Mouse (Mus musculus): Measurements from ENCODE around the gene Catsper4. TPM values are rescaled to one million over a fixed set of nuclear protein-coding genes. Genes with fewer than 3 reads are reported as not detected.

Gene Catsper4
- total and polyA plus RNA-seq, 3 experiments: not detected

GRCm38 (mm10) chr4:134250116-134250929 is 23.1 kb upstream of the Catsper4 start:
- dilution Hi-C loops (cut with MboI; ENCODE audit: extremely low pct_ligation_motif_present, extremely low pct_unique_long_range_greater_than_20kb, low sequenced_read_pairs): no loop called here
- H3K4me3 ChIP-seq (replicated peaks in 1 of 3; ENCODE audit: low read depth in 2 of 3, low read length in 2 of 3, poor library complexity in 1 of 3): no peak overlapping the region
- H3K4me1 ChIP-seq (ENCODE audit: control insufficient read depth in 1 of 2, insufficient read depth in 2 of 2): peaks cover 0 to 12% of the 10 kb centered on the region in 2 experiments; a peak in 1 of 4 replicates

DNA sequence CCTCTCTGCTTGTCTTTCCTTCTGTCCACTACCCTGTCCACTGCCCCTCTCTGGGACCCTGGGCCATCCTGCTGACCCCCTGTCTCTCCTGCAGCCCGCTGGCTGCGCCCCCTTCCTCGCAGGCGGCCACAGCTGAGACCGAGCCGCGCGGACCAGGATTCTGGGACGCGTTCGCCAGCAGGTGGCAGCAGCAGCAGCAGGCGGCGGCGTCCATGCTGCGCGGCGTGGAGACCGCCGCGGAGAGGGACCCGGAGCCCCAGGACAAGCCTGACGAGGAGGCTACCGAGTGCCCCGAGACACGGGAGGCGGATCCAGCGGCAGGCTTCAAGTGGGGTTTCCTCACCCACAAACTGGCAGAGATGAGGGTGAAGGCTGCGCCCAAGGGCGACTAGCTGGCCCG is 22.5 kb upstream of the Catsper4 start:
- Histone ChIP-seq H3K4me2 (ENCODE audit: insufficient read depth, low read depth, poor library complexity, severe bottlenecking) (peak overlapping the region; percentile 42), H3K9me3 (replicated peaks; ENCODE audit: low read length) (peaks cover 12% of the 10 kb centered on the region), H3K4me3 (replicated peaks in 1 of 3; ENCODE audit: low read depth in 2 of 3, low read length in 2 of 3, poor library complexity in 1 of 3) (no peak overlapping the region), H3K36me3 (replicated peaks in 1 of 2; ENCODE audit: control insufficient read depth in 1 of 2, insufficient read depth in 1 of 2, low read length in 1 of 2) (no peaks in the 10 kb centered on the region), H3K4me1 (ENCODE audit: control insufficient read depth in 1 of 2, insufficient read depth in 2 of 2) (peaks cover 0 to 12% of the 10 kb centered on the region in 2 experiments; a peak in 1 of 4 replicates), H3K79me2 (replicated peaks; ENCODE audit: control insufficient read depth, extremely low read depth, insufficient read depth, poor library complexity, severe bottlenecking) (peaks cover 3% of the 10 kb centered on the region; the same call in 1 of the 2 replicates), H3K27me3 (replicated peaks) (peaks cover 86% of the 10 kb centered on the region), H3K27ac (ENCODE audit: insufficient read depth, low read depth) (no peak overlapping the region), H3K9ac (ENCODE audit: insufficient read depth, low read depth) (no peak overlapping the region)
- DNase-seq (ENCODE audit: extremely low read depth): no peak
- 0 out of 2 replicates have a peak, but pooled peaks have one; percentile 38 for TF ChIP-seq MYC (IDR thresholded peaks at IDR 0.05; ENCODE audit: low read depth, low read length)
- peak in 1 of 2 experiments; percentile 89; a peak in 2 of 4 replicates for TF ChIP-seq CTCF (conservative IDR thresholded peaks at IDR 0.05 in 1 of 2, IDR thresholded peaks at IDR 0.05 in 1 of 2; ENCODE audit: low read depth in 2 of 2, low read length in 2 of 2)
- TF ChIP-seq ZC3H11A (IDR thresholded peaks at IDR 0.05; ENCODE audit: low read depth, low read length): no peak
- peak; percentile 64; the same call in 1 of the 2 replicates for TF ChIP-seq MXI1 (IDR thresholded peaks at IDR 0.05; ENCODE audit: low read depth, low read length)
- 0 out of 2 replicates have a peak, but pooled peaks have one; percentile 28 for TF ChIP-seq MAZ (IDR thresholded peaks at IDR 0.05; ENCODE audit: low read depth, low read length)
- TF ChIP-seq NRF1 (IDR thresholded peaks at IDR 0.05; ENCODE audit: low read depth, low read length): 0 out of 2 replicates have a peak, but pooled peaks have one; percentile 21
- TF ChIP-seq USF2 (conservative IDR thresholded peaks at IDR 0.05; ENCODE audit: low read depth, low read length): no peak
- TF ChIP-seq SMC3 (IDR thresholded peaks at IDR 0.05; ENCODE audit: low read depth, low read length): peak; percentile 92
- 0 out of 2 replicates have a peak, but pooled peaks have one; percentile 43 for TF ChIP-seq TCF12 (IDR thresholded peaks at IDR 0.05; ENCODE audit: low read depth, low read length)
- TF ChIP-seq RAD21 (IDR thresholded peaks at IDR 0.05; ENCODE audit: low read depth, low read length): peak; percentile 45
- TF ChIP-seq UBTF (IDR thresholded peaks at IDR 0.05; ENCODE audit: low read depth, low read length): peak; percentile 46; the same call in 1 of the 2 replicates
- in situ Hi-C loops (cut with MboI; ENCODE audit: low pct_ligation_motif_present, low pct_unique_long_range_greater_than_20kb, low sequenced_read_pairs) (loop anchor here (5.0 to 25.0 kb wide), 2 partner anchors 38 to 238 kb away; partner anchors contain the start of genes Paqr7 and Pdik1l), dilution Hi-C loops (cut with MboI; ENCODE audit: extremely low pct_ligation_motif_present, extremely low pct_unique_long_range_greater_than_20kb, low sequenced_read_pairs) (no loop called here)

More at GRCm38 (mm10) chr4:134250116-134250929, 23.1 kb upstream of the Catsper4 start:
- Histone ChIP-seq H3K36me3 (replicated peaks in 1 of 2; ENCODE audit: control insufficient read depth in 1 of 2, insufficient read depth in 1 of 2, low read length in 1 of 2) (no peaks in the 10 kb centered on the region), H3K4me2 (ENCODE audit: insufficient read depth, low read depth, poor library complexity, severe bottlenecking) (peak overlapping the region; percentile 42), H3K27me3 (replicated peaks) (peaks cover 92% of the 10 kb centered on the region), H3K79me2 (replicated peaks; ENCODE audit: control insufficient read depth, extremely low read depth, insufficient read depth, poor library complexity, severe bottlenecking) (no peaks in the 10 kb centered on the region), H3K9ac (ENCODE audit: insufficient read depth, low read depth) (no peak overlapping the region), H3K9me3 (replicated peaks; ENCODE audit: low read length) (peaks cover 12% of the 10 kb centered on the region), H3K27ac (ENCODE audit: insufficient read depth, low read depth) (no peak overlapping the region)
- in situ Hi-C loops (cut with MboI; ENCODE audit: low pct_ligation_motif_present, low pct_unique_long_range_greater_than_20kb, low sequenced_read_pairs): loop anchor here (25.0 kb wide), 1 partner anchor 237 kb away; the partner anchor contains the start of gene Paqr7
- no peak for DNase-seq (ENCODE audit: extremely low read depth)
- TF ChIP-seq POLR2A (IDR thresholded peaks at IDR 0.05; ENCODE audit: low read depth, low read length) (no peak), GABPA (IDR thresholded peaks at IDR 0.05; ENCODE audit: insufficient replicate concordance, low read depth, low read length) (no peak), TCF12 (IDR thresholded peaks at IDR 0.05; ENCODE audit: low read depth, low read length) (no peak), ZKSCAN1 (IDR thresholded peaks at IDR 0.05; ENCODE audit: borderline replicate concordance, low read depth, low read length) (no peak), CHD1 (IDR thresholded peaks at IDR 0.05; ENCODE audit: low read depth, low read length) (no peak)
